Mouse (Mus musculus) midbrain, embryonic 14.5 days (tissue): ENCODE results near the gene Nme7. TPM values are rescaled to one million over a fixed set of nuclear protein-coding genes. Genes with fewer than 3 reads are reported as not detected.

Experiments used
- ATAC-seq: fragments of 200-750 bp; cut with Nextera tagmentation; 2 replicates; pipeline ENCODE4 v1.8.0; 2017; ENCODE audit warnings: moderate number of reproducible peaks, moderate library complexity; ENCODE audit not compliant: low FRiP score, low TSS enrichment
- DNase-seq: peaks from one replicate; pipeline ENCODE4 v3.0.0-alpha.2; 2015
- H3K27ac ChIP-seq: fragments of 300-500 bp; sonication (generic); replicated peaks from 2 replicates; pipeline ENCODE4 v1.5.1; 2014; ENCODE audit warnings: mild to moderate bottlenecking, low read depth, low read length, moderate library complexity
- H3K27me3 ChIP-seq: fragments of 300-500 bp; sonication (generic); 2 replicates; pipeline ENCODE4 v1.6.1; 2014; ENCODE audit warnings: low read length, control low read depth, mixed read lengths; ENCODE audit not compliant: control insufficient read depth, insufficient read depth
- H3K36me3 ChIP-seq: fragments of 300-500 bp; sonication (generic); 2 replicates; pipeline ENCODE4 v1.6.1; 2014; ENCODE audit warnings: low read length, control low read depth; ENCODE audit not compliant: control insufficient read depth, insufficient read depth
- H3K4me1 ChIP-seq: fragments of 300-500 bp; sonication (generic); 2 replicates; pipeline ENCODE4 v1.6.1; 2014; ENCODE audit warnings: mild to moderate bottlenecking, antibody characterized with exemption, low read length, control low read depth; ENCODE audit not compliant: control insufficient read depth, insufficient read depth
- H3K4me2 ChIP-seq: fragments of 300-500 bp; sonication (generic); 2 replicates; pipeline ENCODE4 v1.6.1; 2014; ENCODE audit warnings: mild to moderate bottlenecking, low read length, moderate library complexity
- H3K4me3 ChIP-seq: fragments of 300-500 bp; sonication (generic); replicated peaks from 2 replicates; pipeline ENCODE4 v1.5.1; 2014; ENCODE audit warnings: low read depth, low read length
- H3K9ac ChIP-seq: fragments of 300-500 bp; sonication (generic); replicated peaks from 2 replicates; pipeline ENCODE4 v1.6.1; 2014; ENCODE audit warnings: mild to moderate bottlenecking, low read length, moderate library complexity
- H3K9me3 ChIP-seq: fragments of 300-500 bp; sonication (generic); 2 replicates; pipeline ENCODE4 v1.6.1; 2016; ENCODE audit warnings: low read length, control low read depth, mixed read lengths; ENCODE audit not compliant: control insufficient read depth
- WGBS: fragments of 180-500 bp; shearing (Covaris S2); extraction: QIAGEN DNeasy Blood & Tissue Kit; methylation state at CpG from one replicate; pipeline ENCODE4 v1.1.7; 2014; 5-methylcytosine and 5-hydroxymethylcytosine counted together
- polyA plus RNA-seq: library from polyadenylated mRNA; unstranded; fragments of >200 nt; fragmentation: Nextera tagmentation; extraction: Ambion mirVana; gene quantifications from 2 replicates; pipeline ENCODE4 v1.2.1, GENCODE M21; 2014

Nme7 gene
- polyA plus RNA-seq, 1 experiment from 2014 or later = 29.4 TPM

DNA sequence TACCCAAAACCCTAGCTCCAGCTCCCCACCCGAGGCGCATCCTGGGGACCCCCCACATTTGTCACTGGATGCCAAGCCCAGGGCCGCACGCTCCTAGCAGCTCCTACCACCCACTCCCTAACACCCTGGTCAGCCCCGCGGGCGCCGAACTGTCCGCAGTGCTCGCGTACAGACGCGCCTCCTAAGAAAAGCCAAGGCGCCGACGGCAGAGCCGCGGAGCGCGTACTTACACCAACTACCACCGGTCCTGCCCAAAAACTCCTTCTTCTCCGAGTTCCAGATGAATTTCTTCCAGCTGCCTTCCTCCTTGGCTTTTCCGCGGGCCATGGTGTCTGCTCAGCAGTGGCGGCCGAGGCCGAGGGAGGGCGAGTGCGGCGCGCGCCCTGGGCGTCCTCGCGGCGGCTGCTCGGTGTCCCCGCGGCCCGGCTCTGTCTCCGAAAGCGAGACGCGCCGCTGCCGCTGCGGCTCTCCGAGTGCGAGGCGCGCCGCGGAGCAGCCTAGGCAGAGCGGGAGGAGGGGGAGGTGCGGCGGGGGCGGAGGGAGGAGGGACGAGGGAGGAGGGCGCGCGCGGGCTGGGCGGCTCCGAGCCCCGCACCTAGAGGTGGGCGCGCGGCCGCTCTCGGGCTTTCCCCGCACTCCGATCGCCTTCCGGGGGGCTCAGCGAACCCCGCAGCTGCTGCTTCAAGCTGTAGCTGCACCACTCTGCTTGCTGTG lies 153.8 kb downstream of the Nme7 start:
- ATAC-seq = peak; percentile 91
- WGBS = under 1% methylated on average over 64 of the region's 76 CpGs
- DNase-seq = peak; percentile 94
- peaks cover 31% of the 10 kb centered on the region for H3K4me1 ChIP-seq
- peaks cover 3% of the 10 kb centered on the region; the same call in 1 of the 2 replicates for H3K27me3 ChIP-seq
- peak overlapping the region; percentile 61 for H3K4me2 ChIP-seq
- H3K4me3 ChIP-seq = peak overlapping the region; percentile 58
- H3K27ac ChIP-seq = peak overlapping the region; percentile 97
- no peaks in the 10 kb centered on the region for H3K9me3 ChIP-seq
- H3K36me3 ChIP-seq = peaks cover 9% of the 10 kb centered on the region
- peak overlapping the region; percentile 71 for H3K9ac ChIP-seq

DNA sequence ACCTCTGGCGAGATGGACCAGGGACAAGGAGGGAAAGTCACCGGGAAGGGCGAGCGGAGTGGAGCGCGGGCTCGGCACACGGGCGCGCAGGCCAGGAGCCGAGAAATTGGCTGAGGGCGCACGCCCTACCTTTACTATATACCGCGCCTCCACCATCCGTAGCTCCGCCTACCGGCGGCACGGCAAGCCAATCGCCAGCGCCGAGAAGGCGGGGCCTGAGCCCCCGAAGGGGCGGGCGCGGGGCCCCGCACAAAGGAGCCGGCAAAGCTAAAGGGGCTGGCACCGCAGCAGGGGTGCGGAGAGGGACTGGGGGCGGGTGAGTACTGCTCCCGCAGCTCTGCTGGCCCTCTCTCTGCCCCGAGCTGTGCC lies 154.3 kb downstream of the Nme7 start, which contains the start of gene Atp1b1:
Atp1b1 (minus strand) TSS at position 111 of the 369 bp plus-strand sequence.
- peaks cover 3% of the 10 kb centered on the region; the same call in 1 of the 2 replicates for H3K27me3 ChIP-seq
- H3K27ac ChIP-seq = peak within 1 kb of the TSS; percentile 97
- peak; percentile 97 for DNase-seq
- H3K36me3 ChIP-seq = peaks cover 4% of the 10 kb centered on the region
- peaks cover 31% of the 10 kb centered on the region for H3K4me1 ChIP-seq
- H3K4me2 ChIP-seq = peak within 1 kb of the TSS; percentile 61
- H3K4me3 ChIP-seq = peak within 1 kb of the TSS; percentile 58
- H3K9ac ChIP-seq = peak within 1 kb of the TSS; percentile 71
- no peaks in the 10 kb centered on the region for H3K9me3 ChIP-seq
- ATAC-seq = peak; percentile 95
- WGBS = under 1% methylated on average over 35 of the region's 35 CpGs

DNA sequence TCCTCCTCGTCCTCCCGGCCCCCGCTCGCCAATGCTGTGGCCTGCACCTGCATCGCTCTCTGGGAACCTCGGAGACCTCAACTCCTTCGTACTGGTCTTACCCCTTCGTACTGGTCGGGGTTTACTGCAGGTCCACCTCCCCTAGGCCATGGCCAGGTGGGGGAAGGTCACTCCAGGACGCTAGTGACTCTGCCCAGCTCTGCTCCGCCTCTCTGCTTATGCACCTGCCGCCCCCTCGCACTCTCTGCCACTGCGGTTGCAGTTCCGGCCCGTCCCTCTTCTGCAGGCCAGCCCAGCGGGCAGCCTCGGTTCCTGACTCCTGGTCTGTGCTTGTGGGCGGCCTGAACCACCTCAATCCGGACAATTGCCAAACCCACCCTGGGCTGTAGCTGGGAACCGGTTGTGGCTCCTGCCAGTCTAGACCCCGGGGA lies 154.7 kb downstream of the Nme7 start:
- Histone ChIP-seq H3K4me3 (peak overlapping the region; percentile 58), H3K27ac (peak overlapping the region; percentile 97), H3K9ac (peak overlapping the region; percentile 71), H3K36me3 (no peaks in the 10 kb centered on the region; the same call in 1 of the 2 replicates), H3K4me2 (peak overlapping the region; percentile 61), H3K9me3 (no peaks in the 10 kb centered on the region), H3K4me1 (peaks cover 31% of the 10 kb centered on the region), H3K27me3 (peaks cover 3% of the 10 kb centered on the region; the same call in 1 of the 2 replicates)
- peak; percentile 61 for DNase-seq
- 3% methylated on average over 22 of the region's 22 CpGs for WGBS
- ATAC-seq = peak; percentile 41

DNA sequence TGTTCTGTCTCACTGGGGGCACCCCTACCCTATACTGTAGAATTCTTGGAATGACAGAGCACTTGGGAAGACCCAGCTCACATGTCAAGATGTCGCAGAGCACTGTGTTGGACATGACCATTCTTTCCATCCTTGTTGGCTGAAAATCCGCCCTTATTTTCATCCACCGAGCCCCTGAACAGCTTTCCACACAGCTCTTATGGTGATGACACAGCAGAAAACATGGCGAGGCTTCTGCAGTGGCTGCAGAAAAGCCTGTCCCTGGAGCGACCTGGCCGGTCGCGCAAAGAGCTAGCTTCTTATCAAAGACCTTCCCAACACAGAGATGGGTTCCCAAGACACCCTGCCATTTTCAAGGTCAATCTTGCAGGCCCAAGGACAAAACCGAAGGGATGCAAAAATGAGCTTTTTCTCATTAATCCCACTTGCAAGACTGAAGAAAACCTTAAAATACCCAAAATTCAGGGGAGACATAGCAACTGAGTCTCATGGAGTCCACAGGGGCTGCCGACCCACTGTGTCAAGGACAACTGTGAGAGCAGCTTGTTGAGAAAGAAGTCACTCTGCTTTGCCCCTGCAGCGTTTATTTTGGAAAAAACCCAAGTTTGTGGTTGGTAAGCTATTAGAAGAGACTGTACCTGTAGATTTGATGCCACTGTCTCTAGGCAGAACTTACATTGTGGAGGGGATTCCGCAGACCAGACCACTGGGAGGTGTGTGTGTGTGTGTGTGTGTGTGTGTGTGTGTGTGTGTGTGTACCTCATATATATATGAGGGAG lies 155.4 kb downstream of the Nme7 start:
- Histone ChIP-seq H3K27me3 (peaks cover 3% of the 10 kb centered on the region; the same call in 1 of the 2 replicates), H3K9me3 (no peaks in the 10 kb centered on the region), H3K27ac (peak overlapping the region; percentile 97), H3K4me3 (peak overlapping the region; percentile 58), H3K4me2 (peak overlapping the region; percentile 61), H3K4me1 (peaks cover 25% of the 10 kb centered on the region), H3K9ac (peak overlapping the region; percentile 71; the same call in 1 of the 2 replicates), H3K36me3 (no peaks in the 10 kb centered on the region)
- ATAC-seq (no peak), DNase-seq (no peak)
- 63% methylated on average over 12 of the region's 12 CpGs for WGBS

DNA sequence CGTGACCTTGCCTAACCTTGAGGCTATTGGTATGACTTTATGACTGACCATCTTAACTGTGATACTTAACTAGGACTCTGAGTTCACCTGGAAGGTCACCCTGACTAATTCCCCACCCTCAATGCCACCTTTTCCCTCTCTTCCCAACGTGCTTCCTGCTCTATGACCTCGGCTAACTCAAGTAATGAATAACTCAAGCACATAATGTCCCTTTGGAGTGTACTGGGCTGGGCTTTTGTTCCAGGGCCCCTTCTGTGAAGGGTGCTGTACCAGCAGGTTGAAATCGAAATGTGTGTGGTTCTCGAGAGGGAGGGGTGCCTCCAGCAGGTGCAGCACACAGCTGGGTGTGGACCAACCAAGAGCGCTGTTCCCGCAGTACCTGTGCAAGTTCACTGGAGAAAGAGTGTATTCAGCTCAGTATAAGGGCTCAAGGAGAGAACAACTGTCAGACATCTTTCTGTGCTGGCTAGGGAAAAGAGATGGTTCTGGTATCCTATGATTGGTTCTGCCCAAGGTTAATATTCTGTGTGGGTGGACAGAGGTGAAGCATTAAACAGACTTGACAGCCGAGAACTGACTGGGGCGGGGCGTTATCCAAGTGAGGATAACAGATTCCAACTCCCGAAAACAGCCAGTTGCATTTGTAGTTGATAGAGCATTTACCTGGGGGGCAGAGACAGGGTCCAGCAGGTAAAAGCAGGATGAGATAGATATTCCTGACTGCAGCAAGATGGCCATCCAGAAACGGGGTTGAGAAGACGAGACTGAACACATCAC lies 157.2 kb downstream of the Nme7 start:
- no peak for DNase-seq
- 82% methylated on average over 13 of the region's 13 CpGs for WGBS
- no peak for ATAC-seq
- H3K9ac ChIP-seq = no peak overlapping the region
- no peaks in the 10 kb centered on the region for H3K9me3 ChIP-seq
- H3K4me1 ChIP-seq = peaks cover 10% of the 10 kb centered on the region; the same call in 1 of the 2 replicates
- H3K36me3 ChIP-seq = no peaks in the 10 kb centered on the region
- no peak overlapping the region for H3K4me3 ChIP-seq
- H3K27ac ChIP-seq = no peak overlapping the region
- H3K4me2 ChIP-seq = peak overlapping the region; percentile 37; the same call in 1 of the 2 replicates
- H3K27me3 ChIP-seq = peaks cover 3% of the 10 kb centered on the region; the same call in 1 of the 2 replicates

DNA sequence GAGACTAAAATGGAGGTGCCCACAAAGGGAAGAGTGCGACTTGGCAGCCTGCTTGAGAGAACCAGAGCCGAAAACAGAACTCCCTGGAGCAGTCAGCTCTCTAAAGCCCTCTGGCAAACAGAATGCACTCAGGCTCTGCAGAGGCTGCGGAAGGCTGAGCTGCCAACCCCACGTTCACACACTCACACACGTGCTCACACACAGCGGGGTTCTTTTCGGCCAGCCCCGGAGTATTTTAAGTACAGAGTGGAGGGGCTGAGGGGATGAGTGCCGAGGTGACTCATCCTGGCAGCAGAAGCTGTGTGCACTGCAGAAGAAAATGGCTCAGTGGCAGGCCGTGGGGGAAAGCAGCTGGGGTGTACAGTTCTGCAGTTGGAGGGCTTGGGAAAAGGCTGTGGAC lies 157.8 kb downstream of the Nme7 start:
- H3K4me1 ChIP-seq = peaks cover 10% of the 10 kb centered on the region; the same call in 1 of the 2 replicates
- H3K9ac ChIP-seq = no peak overlapping the region
- H3K9me3 ChIP-seq = no peaks in the 10 kb centered on the region
- ATAC-seq = no peak
- DNase-seq = peak; percentile 29
- peak overlapping the region; percentile 37 for H3K4me2 ChIP-seq
- H3K27me3 ChIP-seq = peaks cover 3% of the 10 kb centered on the region; the same call in 1 of the 2 replicates
- H3K4me3 ChIP-seq = no peak overlapping the region
- H3K36me3 ChIP-seq = no peaks in the 10 kb centered on the region
- H3K27ac ChIP-seq = no peak overlapping the region
- 28% methylated on average over 10 of the region's 10 CpGs for WGBS

DNA sequence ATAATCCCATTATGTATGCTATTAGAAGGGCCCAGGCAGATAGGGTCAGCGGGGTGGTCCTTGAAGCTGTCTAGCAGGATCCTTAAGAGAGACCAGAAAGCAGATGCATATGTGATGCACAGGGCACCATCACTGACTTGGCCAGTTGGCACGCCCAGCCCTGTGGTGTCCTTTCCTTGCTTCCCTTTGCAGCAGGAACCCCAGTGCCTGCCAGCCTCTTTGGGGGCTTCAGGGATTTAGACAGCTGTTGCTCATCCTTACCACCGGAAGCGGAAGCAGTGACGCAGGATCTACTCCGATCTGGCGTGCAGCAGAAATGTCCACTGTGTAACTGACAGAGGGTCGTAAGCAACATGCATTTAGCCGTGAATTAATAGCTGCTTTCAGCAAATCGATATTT lies 163.5 kb downstream of the Nme7 start:
- Histone ChIP-seq H3K4me1 (no peaks in the 10 kb centered on the region), H3K27me3 (no peaks in the 10 kb centered on the region), H3K27ac (no peak overlapping the region), H3K4me2 (no peak overlapping the region), H3K4me3 (no peak overlapping the region), H3K9me3 (no peaks in the 10 kb centered on the region), H3K36me3 (no peaks in the 10 kb centered on the region), H3K9ac (no peak overlapping the region)
- ATAC-seq = no peak
- 88% methylated on average over 10 of the region's 10 CpGs for WGBS
- no peak for DNase-seq

DNA sequence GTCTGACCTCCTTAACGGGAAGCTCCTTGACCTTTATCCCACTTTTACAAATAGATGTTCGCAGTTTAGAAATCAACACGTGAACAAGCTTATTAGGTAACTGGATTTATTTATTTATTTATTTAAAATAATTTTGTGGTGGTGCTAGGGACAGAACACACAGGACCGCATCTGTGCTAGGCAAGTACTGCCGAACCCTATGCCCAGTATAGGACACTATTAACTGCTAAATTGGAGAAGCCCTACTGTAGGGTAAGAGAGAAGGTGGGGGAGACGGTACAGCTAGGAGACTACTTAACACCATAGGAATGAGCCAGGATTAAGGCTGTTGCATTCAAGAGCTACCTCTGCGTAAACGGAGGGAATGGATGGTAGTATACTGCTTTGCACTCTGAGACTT lies 164.4 kb downstream of the Nme7 start:
- H3K27ac ChIP-seq = no peak overlapping the region
- no peaks in the 10 kb centered on the region for H3K9me3 ChIP-seq
- H3K4me2 ChIP-seq = no peak overlapping the region
- no peaks in the 10 kb centered on the region for H3K27me3 ChIP-seq
- no peaks in the 10 kb centered on the region for H3K36me3 ChIP-seq
- WGBS = 89% methylated on average over 8 of the region's 8 CpGs
- DNase-seq (no peak), ATAC-seq (no peak)
- H3K4me3 ChIP-seq = no peak overlapping the region
- H3K4me1 ChIP-seq = no peaks in the 10 kb centered on the region
- no peak overlapping the region for H3K9ac ChIP-seq
